Mouse (Mus musculus): ENCODE data around the gene Clasp1. TPM values are rescaled to one million over a fixed set of nuclear protein-coding genes. Genes with fewer than 3 reads are reported as not detected.
A peak's percentile ranks its signal among the peaks of the same experiment; 100 is the strongest.

The Clasp1 gene
- polyA plus RNA-seq, 1 experiment from 2014 or later, result 14.8 TPM

DNA sequence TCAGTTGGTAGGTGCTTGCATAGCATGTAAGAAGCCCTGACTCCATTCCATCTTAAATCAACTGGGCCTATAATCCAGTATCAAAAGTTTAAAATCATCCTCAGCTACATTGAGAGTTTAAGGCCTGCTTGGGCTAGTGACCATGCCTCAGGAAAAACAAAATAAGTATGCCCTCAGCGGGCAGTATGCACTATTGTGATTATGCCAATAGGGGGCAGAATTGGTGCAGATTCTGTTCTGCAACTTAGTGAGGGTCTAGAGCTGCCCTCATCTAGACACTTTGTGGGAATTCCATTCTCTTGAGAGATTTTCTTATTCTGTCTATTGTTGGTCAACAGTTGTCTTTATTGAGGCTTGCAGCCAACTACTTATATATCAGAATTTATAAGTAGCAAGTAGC is 116.9 kb downstream of the Clasp1 start:
- ATAC-seq (no peak), DNase-seq (ENCODE audit: low spot score) (no peak)
- Histone ChIP-seq H3K4me3 (ENCODE audit: low read depth, low read length) (no peak overlapping the region), H3K9ac (replicated peaks; ENCODE audit: low read depth) (no peak overlapping the region), H3K36me3 (ENCODE audit: insufficient read depth, low read length) (peaks cover 39% of the 10 kb centered on the region), H3K27ac (ENCODE audit: low read length) (no peak overlapping the region), H3K4me1 (ENCODE audit: insufficient read depth, low read depth, low read length) (no peaks in the 10 kb centered on the region), H3K9me3 (ENCODE audit: low read length) (no peaks in the 10 kb centered on the region), H3K27me3 (replicated peaks; ENCODE audit: insufficient read depth, low read length) (no peaks in the 10 kb centered on the region), H3K4me2 (replicated peaks; ENCODE audit: low read depth, low read length) (no peak overlapping the region)
- WGBS, result 82% methylated on average over 1 of the region's 1 CpGs
- TF ChIP-seq EP300 (IDR thresholded peaks at IDR 0.05), result no peak
- peak; percentile 39 for TF ChIP-seq CTCF (IDR thresholded peaks at IDR 0.05)

DNA sequence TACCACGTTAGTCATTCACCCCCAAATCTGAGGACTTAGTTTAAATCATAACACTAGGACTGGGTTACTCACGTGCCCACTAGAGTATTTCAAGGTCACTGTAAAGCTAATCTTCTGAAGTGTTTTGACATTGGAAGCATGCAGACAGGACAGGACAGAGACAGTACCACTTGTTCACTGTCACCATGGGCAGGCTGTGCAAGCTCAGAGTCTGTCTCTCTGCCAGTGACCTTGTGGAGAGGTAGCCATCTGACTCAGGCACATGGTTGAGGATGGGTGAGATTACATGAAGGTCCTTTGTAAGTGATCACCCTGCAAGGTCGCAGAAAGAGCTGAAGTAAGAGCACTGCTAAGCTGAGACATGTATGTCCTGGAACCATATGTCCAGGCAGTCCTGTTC is 122.1 kb downstream of the Clasp1 start:
- ATAC-seq (no peak), DNase-seq (ENCODE audit: low spot score) (no peak)
- Histone ChIP-seq H3K27ac (ENCODE audit: low read length) (no peak overlapping the region), H3K4me1 (ENCODE audit: insufficient read depth, low read depth, low read length) (no peaks in the 10 kb centered on the region), H3K27me3 (replicated peaks; ENCODE audit: insufficient read depth, low read length) (no peaks in the 10 kb centered on the region), H3K4me3 (ENCODE audit: low read depth, low read length) (no peak overlapping the region), H3K9me3 (ENCODE audit: low read length) (no peaks in the 10 kb centered on the region), H3K36me3 (ENCODE audit: insufficient read depth, low read length) (peaks cover 31% of the 10 kb centered on the region), H3K9ac (replicated peaks; ENCODE audit: low read depth) (no peak overlapping the region), H3K4me2 (replicated peaks; ENCODE audit: low read depth, low read length) (no peak overlapping the region)
- 92% methylated on average over 3 of the region's 3 CpGs for WGBS
- TF ChIP-seq EP300 (IDR thresholded peaks at IDR 0.05) (no peak), CTCF (IDR thresholded peaks at IDR 0.05) (no peak)

DNA sequence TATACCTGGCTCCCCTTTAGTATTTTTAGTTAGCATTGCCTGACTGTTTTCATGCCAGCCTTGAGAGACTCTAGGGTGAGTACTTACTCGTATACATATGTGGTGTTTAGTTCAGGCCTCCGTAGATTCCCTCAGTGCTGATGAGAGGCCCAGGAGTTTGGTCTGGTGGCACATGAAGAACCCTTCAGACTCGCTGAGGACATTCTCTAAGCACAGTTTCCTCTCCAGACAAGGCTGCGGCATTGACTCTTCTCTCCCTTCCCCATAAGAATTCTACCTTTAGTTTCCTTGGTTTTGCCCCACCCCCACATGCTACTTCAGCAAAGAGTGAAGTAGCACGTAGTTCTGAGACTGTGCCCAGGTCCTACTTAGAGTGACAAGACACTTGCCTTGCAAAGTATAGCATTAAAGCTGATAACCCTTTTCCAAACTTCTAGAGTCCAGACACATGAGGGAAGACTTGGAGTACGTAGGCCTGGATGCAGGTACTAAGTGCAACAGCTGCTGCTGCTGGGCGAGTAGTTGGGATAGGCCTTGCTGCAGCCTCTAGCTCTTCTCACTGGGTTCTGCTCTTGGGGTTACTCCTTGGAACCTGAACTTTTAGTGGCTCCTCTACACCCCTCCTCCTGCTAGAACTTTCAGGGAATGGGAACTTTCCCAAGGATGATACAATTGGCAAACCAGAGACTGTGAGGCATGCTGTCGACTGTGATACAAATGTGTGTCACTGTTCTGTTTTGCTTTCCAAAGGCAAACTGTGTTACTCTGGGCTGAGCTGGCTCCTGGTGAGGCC is 123.1 kb downstream of the Clasp1 start:
- Histone ChIP-seq H3K9me3 (ENCODE audit: low read length) (no peaks in the 10 kb centered on the region), H3K9ac (replicated peaks; ENCODE audit: low read depth) (no peak overlapping the region), H3K4me2 (replicated peaks; ENCODE audit: low read depth, low read length) (no peak overlapping the region), H3K36me3 (ENCODE audit: insufficient read depth, low read length) (peaks cover 31% of the 10 kb centered on the region), H3K4me1 (ENCODE audit: insufficient read depth, low read depth, low read length) (no peaks in the 10 kb centered on the region), H3K4me3 (ENCODE audit: low read depth, low read length) (no peak overlapping the region), H3K27ac (ENCODE audit: low read length) (no peak overlapping the region), H3K27me3 (replicated peaks; ENCODE audit: insufficient read depth, low read length) (no peaks in the 10 kb centered on the region)
- ATAC-seq (peak; percentile 87), DNase-seq (ENCODE audit: low spot score) (peak; percentile 62)
- TF ChIP-seq EP300 (IDR thresholded peaks at IDR 0.05) (no peak), CTCF (IDR thresholded peaks at IDR 0.05) (no peak)
- 65% methylated on average over 8 of the region's 8 CpGs for WGBS

DNA sequence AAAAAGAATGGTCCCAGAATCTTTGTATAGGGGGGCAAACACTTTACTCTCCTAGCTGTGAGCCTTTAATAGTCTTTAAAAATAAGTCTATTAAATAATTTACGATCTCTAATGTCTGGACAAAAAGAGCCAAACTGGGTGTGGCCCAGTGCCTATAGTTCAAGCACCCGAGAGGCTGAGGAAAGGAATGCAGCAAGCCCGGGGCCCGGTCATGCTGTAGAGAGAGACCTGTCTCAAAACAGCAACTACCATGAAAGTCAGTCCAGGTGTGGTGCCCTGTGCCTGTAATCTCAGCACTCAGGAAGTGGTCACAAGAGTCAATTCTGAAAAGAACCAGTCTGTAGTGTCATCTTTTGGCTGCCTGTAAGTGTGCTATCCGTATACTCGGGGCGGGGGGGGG is 127.4 kb downstream of the Clasp1 start:
- H3K9ac ChIP-seq (replicated peaks; ENCODE audit: low read depth), result no peak overlapping the region
- H3K4me1 ChIP-seq (ENCODE audit: insufficient read depth, low read depth, low read length), result no peaks in the 10 kb centered on the region
- TF ChIP-seq EP300 (IDR thresholded peaks at IDR 0.05), result no peak
- TF ChIP-seq CTCF (IDR thresholded peaks at IDR 0.05), result no peak
- ATAC-seq (no peak), DNase-seq (ENCODE audit: low spot score) (no peak)
- H3K36me3 ChIP-seq (ENCODE audit: insufficient read depth, low read length), result peaks cover 13% of the 10 kb centered on the region
- H3K27ac ChIP-seq (ENCODE audit: low read length), result no peak overlapping the region
- H3K9me3 ChIP-seq (ENCODE audit: low read length), result no peaks in the 10 kb centered on the region
- no peaks in the 10 kb centered on the region for H3K27me3 ChIP-seq (replicated peaks; ENCODE audit: insufficient read depth, low read length)
- H3K4me2 ChIP-seq (replicated peaks; ENCODE audit: low read depth, low read length), result no peak overlapping the region
- H3K4me3 ChIP-seq (ENCODE audit: low read depth, low read length), result no peak overlapping the region
- WGBS, result 59% methylated on average over 7 of the region's 7 CpGs

DNA sequence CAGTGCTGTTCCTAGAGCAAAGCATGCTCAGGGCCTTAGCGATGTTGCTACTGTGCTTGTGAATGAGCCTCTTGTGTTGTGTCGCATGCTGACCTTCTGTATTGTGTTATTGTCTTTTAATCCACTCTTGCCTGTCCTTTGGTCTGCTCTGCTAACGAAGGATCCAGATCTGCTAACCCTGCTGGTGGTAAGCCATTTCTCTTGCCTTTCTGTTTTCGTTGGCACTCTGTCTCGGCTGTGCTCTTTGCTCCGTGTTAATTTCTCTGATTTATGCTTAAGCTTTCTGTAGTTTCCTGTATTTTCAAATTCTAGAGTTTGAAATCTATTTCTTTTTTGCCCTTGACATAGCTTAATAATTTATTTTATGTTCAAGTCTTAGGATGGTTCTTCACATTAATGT is 134.3 kb downstream of the Clasp1 start:
- peaks cover 18% of the 10 kb centered on the region; the same call in 1 of the 2 replicates for H3K36me3 ChIP-seq (ENCODE audit: insufficient read depth, low read length)
- H3K4me2 ChIP-seq (replicated peaks; ENCODE audit: low read depth, low read length), result no peak overlapping the region
- no peak overlapping the region for H3K4me3 ChIP-seq (ENCODE audit: low read depth, low read length)
- 94% methylated on average over 6 of the region's 6 CpGs for WGBS
- H3K27ac ChIP-seq (ENCODE audit: low read length), result no peak overlapping the region
- no peak for DNase-seq (ENCODE audit: low spot score)
- H3K27me3 ChIP-seq (replicated peaks; ENCODE audit: insufficient read depth, low read length), result no peaks in the 10 kb centered on the region
- no peaks in the 10 kb centered on the region for H3K4me1 ChIP-seq (ENCODE audit: insufficient read depth, low read depth, low read length)
- H3K9me3 ChIP-seq (ENCODE audit: low read length), result no peaks in the 10 kb centered on the region
- TF ChIP-seq CTCF (IDR thresholded peaks at IDR 0.05) (no peak), EP300 (IDR thresholded peaks at IDR 0.05) (no peak)
- no peak overlapping the region for H3K9ac ChIP-seq (replicated peaks; ENCODE audit: low read depth)
- ATAC-seq, result no peak

DNA sequence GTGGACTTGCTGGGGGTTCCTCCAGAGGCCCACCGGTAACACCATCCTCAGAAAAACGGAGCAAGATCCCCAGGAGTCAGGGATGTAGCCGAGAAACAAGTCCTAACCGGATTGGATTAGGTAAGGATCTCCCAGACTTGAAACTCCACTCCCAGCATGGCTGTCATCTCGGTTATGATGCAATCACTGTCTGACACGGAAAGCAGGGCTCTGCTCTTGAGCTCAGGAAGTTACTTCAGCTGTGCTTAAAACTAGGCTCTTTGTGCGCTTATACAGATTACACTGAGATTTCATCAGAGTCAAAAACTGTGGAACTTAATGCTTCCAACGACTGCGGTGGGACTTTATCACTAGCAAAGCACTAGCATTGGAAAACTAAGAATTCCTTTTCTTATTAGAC is 136.5 kb downstream of the Clasp1 start:
- H3K4me3 ChIP-seq (ENCODE audit: low read depth, low read length), result no peak overlapping the region
- ATAC-seq (peak; percentile 89), DNase-seq (ENCODE audit: low spot score) (peak; percentile 84)
- no peaks in the 10 kb centered on the region for H3K4me1 ChIP-seq (ENCODE audit: insufficient read depth, low read depth, low read length)
- H3K27me3 ChIP-seq (replicated peaks; ENCODE audit: insufficient read depth, low read length), result no peaks in the 10 kb centered on the region
- H3K27ac ChIP-seq (ENCODE audit: low read length), result no peak overlapping the region
- no peak overlapping the region for H3K9ac ChIP-seq (replicated peaks; ENCODE audit: low read depth)
- no peak overlapping the region for H3K4me2 ChIP-seq (replicated peaks; ENCODE audit: low read depth, low read length)
- peaks cover 22% of the 10 kb centered on the region for H3K36me3 ChIP-seq (ENCODE audit: insufficient read depth, low read length)
- H3K9me3 ChIP-seq (ENCODE audit: low read length), result no peaks in the 10 kb centered on the region
- TF ChIP-seq EP300 (IDR thresholded peaks at IDR 0.05) (no peak; the same call in 1 of the 2 replicates), CTCF (IDR thresholded peaks at IDR 0.05) (no peak)
- 60% methylated on average over 9 of the region's 9 CpGs for WGBS
